Mouse (Mus musculus) lung, embryonic 16.5 days (tissue): Measurements from ENCODE around the gene Gp9. TPM values are rescaled to one million over a fixed set of nuclear protein-coding genes. Genes with fewer than 3 reads are reported as not detected.

Source experiments
- ATAC-seq: fragments of 200-750 bp; cut with Nextera tagmentation; 2 replicates; pipeline ENCODE4 v1.8.0; 2017; ENCODE audit warnings: low read depth, mild to moderate bottlenecking, moderate library complexity
- H3K27ac ChIP-seq: fragments of 300-500 bp; sonication (generic); 2 replicates; pipeline ENCODE4 v1.5.1; 2014; ENCODE audit warnings: mild to moderate bottlenecking, control low read depth, low read length
- H3K27me3 ChIP-seq: fragments of 300-500 bp; sonication (generic); 2 replicates; pipeline ENCODE4 v1.6.1; 2014; ENCODE audit warnings: low read depth, low read length, mixed read lengths; ENCODE audit not compliant: control insufficient read depth, insufficient read depth
- H3K36me3 ChIP-seq: fragments of 300-500 bp; sonication (generic); 2 replicates; pipeline ENCODE4 v1.6.1; 2014; ENCODE audit warnings: low read length; ENCODE audit not compliant: control insufficient read depth, insufficient read depth
- H3K4me1 ChIP-seq: fragments of 300-500 bp; sonication (generic); replicated peaks from 2 replicates; pipeline ENCODE4 v1.6.1; 2014; ENCODE audit warnings: low read length, mixed read lengths; ENCODE audit not compliant: control insufficient read depth, insufficient read depth
- H3K4me2 ChIP-seq: fragments of 300-500 bp; sonication (generic); 2 replicates; pipeline ENCODE4 v1.6.1; 2014; ENCODE audit warnings: low read depth, low read length, control low read depth
- H3K4me3 ChIP-seq: fragments of 300-500 bp; sonication (generic); 2 replicates; pipeline ENCODE4 v1.5.1; 2014; ENCODE audit warnings: mild to moderate bottlenecking, low read length, control low read depth
- H3K9ac ChIP-seq: fragments of 300-500 bp; sonication (generic); 2 replicates; pipeline ENCODE4 v1.6.1; 2014; ENCODE audit warnings: low read length, control low read depth
- H3K9me3 ChIP-seq: fragments of 300-500 bp; sonication (generic); 2 replicates; pipeline ENCODE4 v1.6.1; 2016; ENCODE audit warnings: low read length; ENCODE audit not compliant: control insufficient read depth
- WGBS: fragments of 180-500 bp; shearing (Covaris S2); extraction: QIAGEN DNeasy Blood & Tissue Kit; methylation state at CpG from one replicate; pipeline ENCODE4 v1.1.7; 2014; 5-methylcytosine and 5-hydroxymethylcytosine counted together
- polyA plus RNA-seq: library from polyadenylated mRNA; unstranded; fragments of >200 nt; fragmentation: Nextera tagmentation; extraction: Ambion mirVana; gene quantifications from 2 replicates; pipeline ENCODE4 v1.2.1, GENCODE M21; 2015

Gp9 gene
- polyA plus RNA-seq, 1 experiment from 2014 or later, result 3.4 TPM

DNA sequence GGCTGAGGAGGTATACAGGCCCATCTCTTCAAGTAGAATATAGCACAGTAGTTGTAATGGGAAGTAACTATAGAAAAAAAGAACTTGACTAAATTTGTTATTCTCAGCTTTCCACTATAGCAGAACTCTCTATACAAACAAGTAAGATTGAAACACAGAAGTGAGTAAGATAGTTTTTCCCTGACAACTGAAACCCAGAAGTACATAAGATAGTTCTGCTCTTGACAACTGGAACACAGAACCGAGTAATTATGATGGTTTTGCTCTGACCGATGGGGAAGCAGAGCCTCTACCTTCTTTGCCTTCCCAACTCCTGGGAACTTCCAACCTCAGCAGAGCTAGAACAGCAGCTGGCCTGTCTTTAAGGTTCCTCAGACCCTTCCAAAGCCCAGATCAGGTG is 31.3 kb downstream of the Gp9 start:
- Histone ChIP-seq H3K27ac (no peak overlapping the region), H3K4me3 (no peak overlapping the region), H3K4me2 (no peak overlapping the region), H3K27me3 (no peaks in the 10 kb centered on the region), H3K9ac (no peak overlapping the region), H3K4me1 (peaks cover 20% of the 10 kb centered on the region), H3K9me3 (no peaks in the 10 kb centered on the region), H3K36me3 (peaks cover 7% of the 10 kb centered on the region; the same call in 1 of the 2 replicates)
- ATAC-seq, result no peak
- 95% methylated on average over 2 of the region's 2 CpGs for WGBS

DNA sequence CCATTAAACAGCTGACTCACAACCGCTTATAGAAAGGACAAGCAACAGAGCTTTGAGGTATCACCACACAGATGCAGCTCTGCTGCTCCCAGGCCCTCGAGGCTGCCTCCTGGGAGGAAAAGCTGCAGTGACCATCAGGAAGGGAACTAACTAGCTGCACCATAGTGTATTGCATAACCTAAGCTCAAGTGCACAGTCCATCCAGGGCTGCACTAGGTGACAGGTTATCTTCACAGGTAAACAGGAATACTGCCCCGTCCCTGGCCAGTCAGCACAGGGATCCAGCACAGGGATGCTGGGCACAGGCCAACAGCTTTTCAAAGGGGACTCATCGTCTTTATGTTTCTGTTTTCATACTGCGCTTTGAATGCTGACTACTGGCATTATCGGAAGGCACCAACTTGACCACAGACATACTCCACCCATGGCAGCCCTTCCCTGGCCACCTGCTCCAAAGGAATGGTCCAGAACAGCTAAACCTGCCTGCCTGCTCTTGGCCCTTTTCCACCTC is 31.8 kb downstream of the Gp9 start:
- H3K4me2 ChIP-seq, result peak overlapping the region; percentile 70
- no peak for ATAC-seq
- H3K4me1 ChIP-seq, result peaks cover 20% of the 10 kb centered on the region
- H3K9me3 ChIP-seq, result no peaks in the 10 kb centered on the region
- peak overlapping the region; percentile 88; the same call in 1 of the 2 replicates for H3K4me3 ChIP-seq
- no peaks in the 10 kb centered on the region for H3K27me3 ChIP-seq
- no peak overlapping the region for H3K9ac ChIP-seq
- H3K27ac ChIP-seq, result no peak overlapping the region
- peaks cover 5% of the 10 kb centered on the region; the same call in 1 of the 2 replicates for H3K36me3 ChIP-seq
- 83% methylated on average over 6 of the region's 6 CpGs for WGBS

DNA sequence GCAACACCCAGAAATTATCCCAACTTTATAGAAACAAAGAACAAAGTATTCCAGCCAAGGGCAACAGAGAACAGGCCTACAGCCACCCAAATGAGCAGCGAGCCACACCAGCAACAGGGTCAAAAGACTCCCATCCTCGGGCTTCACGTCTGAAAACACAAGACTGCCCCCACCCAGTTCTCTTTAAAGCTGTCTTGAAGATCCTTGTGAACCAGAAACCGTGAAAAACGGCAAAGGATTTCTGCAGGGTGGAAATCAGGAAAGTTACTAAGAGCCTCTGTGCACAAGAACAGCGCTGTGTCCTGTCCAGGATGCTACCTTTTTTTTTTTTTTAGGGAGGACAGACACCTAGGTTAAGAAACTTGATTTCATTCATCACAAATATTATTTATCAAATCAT is 32.4 kb downstream of the Gp9 start:
- H3K27me3 ChIP-seq, result no peaks in the 10 kb centered on the region
- H3K9me3 ChIP-seq, result no peaks in the 10 kb centered on the region
- no peak for ATAC-seq
- H3K36me3 ChIP-seq, result peaks cover 5% of the 10 kb centered on the region; the same call in 1 of the 2 replicates
- H3K4me2 ChIP-seq, result peak overlapping the region; percentile 70
- peak overlapping the region; percentile 89 for H3K27ac ChIP-seq
- H3K4me1 ChIP-seq, result peaks cover 20% of the 10 kb centered on the region
- H3K4me3 ChIP-seq, result peak overlapping the region; percentile 88
- 29% methylated on average over 6 of the region's 6 CpGs for WGBS
- peak overlapping the region; percentile 90 for H3K9ac ChIP-seq

DNA sequence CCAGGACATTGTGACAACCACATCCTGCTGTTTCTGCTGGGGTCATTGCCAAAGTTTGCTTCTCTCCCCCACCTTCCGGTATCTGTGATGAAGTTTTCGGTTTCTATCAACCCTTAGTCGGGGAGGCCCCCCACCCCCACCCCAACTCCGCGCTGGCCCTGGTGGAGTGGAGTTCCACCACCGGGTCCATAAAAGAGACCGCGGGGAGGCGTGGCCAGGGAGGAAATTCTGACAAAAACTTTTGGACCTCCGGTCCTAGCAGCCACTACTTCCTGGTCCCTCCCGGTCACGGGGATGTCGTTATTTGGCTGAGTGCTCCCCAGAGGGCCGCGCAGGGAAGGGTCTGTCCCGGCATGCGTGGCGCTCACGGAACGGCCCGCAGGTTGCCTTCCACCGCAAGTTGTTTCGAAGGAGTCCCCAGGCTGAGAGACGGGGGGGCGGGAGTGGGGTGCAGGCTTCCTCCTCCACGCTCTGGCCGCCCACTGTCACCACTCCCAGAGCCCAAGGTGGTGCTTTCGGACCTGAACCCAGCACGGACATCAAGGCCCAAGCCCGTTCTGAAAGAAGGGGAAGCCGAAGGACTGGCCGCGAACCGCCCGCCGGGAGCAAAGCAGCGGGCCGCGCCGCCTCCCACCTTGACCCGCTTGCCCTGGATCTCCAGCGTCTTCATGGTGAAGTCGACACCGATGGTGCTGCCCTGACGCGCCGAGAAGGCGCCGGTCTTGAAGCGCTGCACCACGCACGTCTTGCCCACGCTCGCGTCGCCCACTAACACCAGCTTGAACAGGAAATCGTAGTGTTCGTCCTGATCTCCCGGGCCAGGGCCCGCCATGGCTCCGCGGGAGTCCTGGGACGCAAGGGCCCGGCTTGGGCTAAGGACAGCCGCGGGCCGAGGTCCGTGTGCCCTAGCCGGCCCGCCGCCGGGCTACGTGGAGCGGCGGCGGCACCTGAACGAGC is 33.1 kb downstream of the Gp9 start:
- H3K9ac ChIP-seq, result peak overlapping the region; percentile 90
- peak overlapping the region; percentile 70 for H3K4me2 ChIP-seq
- ATAC-seq, result peak; percentile 24
- H3K27ac ChIP-seq, result peak overlapping the region; percentile 89
- H3K36me3 ChIP-seq, result peaks cover 10% of the 10 kb centered on the region; the same call in 1 of the 2 replicates
- WGBS, result under 1% methylated on average over 70 of the region's 77 CpGs
- H3K4me3 ChIP-seq, result peak overlapping the region; percentile 88
- peaks cover 20% of the 10 kb centered on the region for H3K4me1 ChIP-seq
- H3K27me3 ChIP-seq, result no peaks in the 10 kb centered on the region
- H3K9me3 ChIP-seq, result no peaks in the 10 kb centered on the region

DNA sequence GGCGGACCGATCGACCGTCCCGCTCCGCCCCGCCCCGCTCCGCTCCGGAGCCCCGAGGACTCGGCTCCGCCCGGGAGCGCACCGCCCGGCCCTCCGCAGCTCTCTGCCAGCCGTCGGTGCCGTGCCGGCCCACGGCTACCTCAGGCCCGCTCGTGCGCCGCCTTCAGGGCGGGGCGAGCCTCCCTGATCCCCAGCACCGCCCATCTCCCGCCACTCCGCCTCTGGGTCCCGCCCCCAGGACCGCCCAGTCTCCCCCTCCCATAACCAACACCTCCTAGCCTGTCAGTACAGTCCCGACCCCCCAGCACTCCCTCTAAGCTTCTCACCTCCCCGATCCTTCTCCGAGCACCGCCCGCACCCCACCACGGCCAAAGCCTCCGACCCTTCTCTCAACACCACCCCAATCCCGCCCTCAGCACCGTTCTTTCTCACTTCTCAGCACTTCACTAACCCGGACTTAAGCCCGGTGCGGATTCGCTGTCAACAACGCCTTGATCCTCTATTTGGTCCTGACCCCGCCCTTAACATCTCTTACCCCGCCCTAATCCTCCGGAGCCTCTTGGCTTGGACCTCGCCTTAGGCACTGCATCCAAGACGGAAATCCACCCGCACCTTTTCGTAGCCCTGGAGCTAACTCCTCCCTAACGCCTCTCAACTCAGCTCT is 33.9 kb downstream of the Gp9 start, which contains the start of gene Rab43:
Gene Rab43 (minus strand): TSS at position 490 of the 664 bp plus-strand sequence.
- under 1% methylated on average over 47 of the region's 56 CpGs for WGBS
- peaks cover 10% of the 10 kb centered on the region; the same call in 1 of the 2 replicates for H3K36me3 ChIP-seq
- no peaks in the 10 kb centered on the region for H3K27me3 ChIP-seq
- peak; percentile 97 for ATAC-seq
- H3K27ac ChIP-seq, result peak within 1 kb of the TSS; percentile 89
- H3K4me3 ChIP-seq, result peak within 1 kb of the TSS; percentile 88
- peaks cover 20% of the 10 kb centered on the region for H3K4me1 ChIP-seq
- no peaks in the 10 kb centered on the region for H3K9me3 ChIP-seq
- peak within 1 kb of the TSS; percentile 90 for H3K9ac ChIP-seq
- H3K4me2 ChIP-seq, result peak within 1 kb of the TSS; percentile 70

DNA sequence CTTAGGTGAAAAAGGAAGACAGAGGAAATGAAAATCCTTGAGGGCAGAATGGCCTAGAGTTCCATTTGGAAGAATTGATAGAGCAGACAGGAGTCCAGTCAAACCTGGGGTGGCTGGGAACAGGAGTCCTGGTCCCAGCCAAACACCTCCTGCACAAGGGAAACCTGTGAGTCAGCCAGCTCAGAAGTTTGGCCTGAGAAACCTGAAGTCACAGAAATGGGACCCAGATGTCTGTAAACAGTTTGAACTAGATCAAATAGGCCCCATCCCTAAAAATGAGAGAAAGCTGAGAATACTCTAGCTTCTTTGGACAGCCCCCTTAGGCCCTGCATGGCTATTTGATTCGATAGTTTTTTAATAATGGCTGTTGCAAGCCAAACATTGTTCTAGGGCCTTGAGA is 34.8 kb downstream of the Gp9 start:
- Histone ChIP-seq H3K36me3 (peaks cover 14% of the 10 kb centered on the region; the same call in 1 of the 2 replicates), H3K4me3 (peak overlapping the region; percentile 88), H3K9me3 (no peaks in the 10 kb centered on the region), H3K9ac (peak overlapping the region; percentile 64), H3K4me2 (peak overlapping the region; percentile 70), H3K4me1 (peaks cover 20% of the 10 kb centered on the region), H3K27ac (peak overlapping the region; percentile 89; the same call in 1 of the 2 replicates), H3K27me3 (no peaks in the 10 kb centered on the region)
- WGBS, result 81% methylated on average over 1 of the region's 1 CpGs
- ATAC-seq, result no peak

DNA sequence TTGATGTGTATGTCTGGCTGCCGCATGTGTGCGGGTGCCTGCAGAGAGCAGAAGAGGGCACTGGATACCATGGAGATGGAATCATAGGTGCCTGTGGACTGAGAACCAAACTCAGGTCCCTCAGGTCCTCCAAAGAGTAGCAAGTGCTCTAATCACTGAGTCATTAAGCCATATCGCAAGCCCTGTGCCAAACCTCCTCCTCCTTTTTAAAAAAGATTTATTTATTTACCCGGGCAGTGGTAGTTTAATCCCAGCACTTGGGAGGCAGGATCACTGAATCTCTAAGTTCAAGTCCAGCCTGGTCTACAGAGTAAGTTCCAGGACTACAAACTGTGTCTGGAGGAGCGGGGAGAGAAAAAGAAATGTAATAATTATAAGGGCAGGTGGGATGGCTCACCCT is 36.6 kb downstream of the Gp9 start:
- no peak for ATAC-seq
- H3K27ac ChIP-seq, result no peak overlapping the region
- WGBS, result 88% methylated on average over 5 of the region's 5 CpGs
- peaks cover 14% of the 10 kb centered on the region for H3K4me1 ChIP-seq
- H3K27me3 ChIP-seq, result no peaks in the 10 kb centered on the region
- no peaks in the 10 kb centered on the region for H3K9me3 ChIP-seq
- H3K9ac ChIP-seq, result no peak overlapping the region
- H3K4me3 ChIP-seq, result no peak overlapping the region
- H3K36me3 ChIP-seq, result peaks cover 27% of the 10 kb centered on the region
- H3K4me2 ChIP-seq, result no peak overlapping the region

DNA sequence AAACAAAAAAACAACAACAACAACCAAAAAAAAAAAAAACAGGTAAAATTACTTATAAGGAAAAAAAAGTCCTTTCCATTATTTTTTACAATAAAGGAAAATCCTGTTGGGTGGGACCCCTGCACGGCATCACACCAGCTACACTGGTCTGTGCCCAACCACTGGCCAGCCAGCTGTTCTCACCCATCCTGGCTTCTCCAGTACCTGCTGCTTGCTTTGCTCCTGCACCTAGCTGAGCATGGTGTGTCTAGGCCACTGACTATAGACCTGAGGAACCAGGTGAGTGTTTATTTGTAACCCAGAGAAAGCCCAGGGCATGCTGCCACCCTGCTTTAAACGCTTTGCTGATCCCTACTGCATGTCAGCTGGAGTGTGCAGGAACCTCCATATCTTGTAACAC is 42.5 kb downstream of the Gp9 start:
- peaks cover 59% of the 10 kb centered on the region for H3K36me3 ChIP-seq
- no peak for ATAC-seq
- no peaks in the 10 kb centered on the region for H3K4me1 ChIP-seq
- no peak overlapping the region for H3K27ac ChIP-seq
- H3K27me3 ChIP-seq, result no peaks in the 10 kb centered on the region
- H3K4me3 ChIP-seq, result no peak overlapping the region
- 92% methylated on average over 2 of the region's 2 CpGs for WGBS
- no peak overlapping the region for H3K4me2 ChIP-seq
- H3K9me3 ChIP-seq, result no peaks in the 10 kb centered on the region
- H3K9ac ChIP-seq, result no peak overlapping the region
